Mouse (Mus musculus): ENCODE measurements around the gene Rgs14.
A peak's percentile ranks its signal among the peaks of the same experiment; 100 is the strongest.

The Rgs14 gene

GRCm38 (mm10) chr13:55328641-55329040 lies 40.9 kb upstream of the Rgs14 start:
- H3K4me3 ChIP-seq (replicated peaks; ENCODE audit: low read length) = peak overlapping the region; percentile 89

GRCm38 (mm10) chr13:55329109-55329682 lies 40.3 kb upstream of the Rgs14 start:
- TF ChIP-seq POU5F1 (IDR thresholded peaks at IDR 0.05; ENCODE audit: borderline replicate concordance, low read length) (no peak), CTCF (conservative IDR thresholded peaks at IDR 0.05; ENCODE audit: low read length) (no peak), NANOG (IDR thresholded peaks at IDR 0.05; ENCODE audit: borderline replicate concordance, low read length) (no peak)

More at GRCm38 (mm10) chr13:55328641-55329040, 40.9 kb upstream of the Rgs14 start:
- TF ChIP-seq POU5F1 (IDR thresholded peaks at IDR 0.05; ENCODE audit: borderline replicate concordance, low read length) = no peak
- TF ChIP-seq NANOG (IDR thresholded peaks at IDR 0.05; ENCODE audit: borderline replicate concordance, low read length) = no peak
- TF ChIP-seq CTCF (conservative IDR thresholded peaks at IDR 0.05; ENCODE audit: low read length) = no peak
- Histone ChIP-seq H3K27me3 (ENCODE audit: insufficient read depth, low read length) (no peaks in the 10 kb centered on the region), H3K36me3 (ENCODE audit: insufficient read depth, low read length) (peaks cover 40% of the 10 kb centered on the region), H3K9me3 (ENCODE audit: low read length) (no peaks in the 10 kb centered on the region), H3K4me1 (replicated peaks; ENCODE audit: low read depth, low read length) (peaks cover 85% of the 10 kb centered on the region)

GRCm38 (mm10) chr13:55329683-55330566 lies 39.6 kb upstream of the Rgs14 start, which contains the start of gene Mxd3:
Mxd3 (minus strand) TSS chr13:55329823.
- Histone ChIP-seq H3K4me1 (replicated peaks; ENCODE audit: low read depth, low read length) (peaks cover 85% of the 10 kb centered on the region), H3K27me3 (ENCODE audit: insufficient read depth, low read length) (no peaks in the 10 kb centered on the region), H3K9me3 (ENCODE audit: low read length) (no peaks in the 10 kb centered on the region), H3K4me3 (replicated peaks; ENCODE audit: low read length) (peak within 1 kb of the TSS; percentile 89), H3K36me3 (ENCODE audit: insufficient read depth, low read length) (peaks cover 29% of the 10 kb centered on the region)
- TF ChIP-seq NANOG (IDR thresholded peaks at IDR 0.05; ENCODE audit: borderline replicate concordance, low read length) (no peak), POU5F1 (IDR thresholded peaks at IDR 0.05; ENCODE audit: borderline replicate concordance, low read length) (no peak), CTCF (conservative IDR thresholded peaks at IDR 0.05; ENCODE audit: low read length) (peak; percentile 50; the same call in 1 of the 2 replicates)

More at GRCm38 (mm10) chr13:55329109-55329682, 40.3 kb upstream of the Rgs14 start:
- peaks cover 85% of the 10 kb centered on the region for H3K4me1 ChIP-seq (replicated peaks; ENCODE audit: low read depth, low read length)
- H3K27me3 ChIP-seq (ENCODE audit: insufficient read depth, low read length) = no peaks in the 10 kb centered on the region
- H3K36me3 ChIP-seq (ENCODE audit: insufficient read depth, low read length) = peaks cover 35% of the 10 kb centered on the region
- no peaks in the 10 kb centered on the region for H3K9me3 ChIP-seq (ENCODE audit: low read length)
- H3K4me3 ChIP-seq (replicated peaks; ENCODE audit: low read length) = peak overlapping the region; percentile 89

GRCm38 (mm10) chr13:55330567-55331400 lies 38.7 kb upstream of the Rgs14 start:
- peaks cover 21% of the 10 kb centered on the region for H3K36me3 ChIP-seq (ENCODE audit: insufficient read depth, low read length)
- no peaks in the 10 kb centered on the region for H3K27me3 ChIP-seq (ENCODE audit: insufficient read depth, low read length)
- H3K4me1 ChIP-seq (replicated peaks; ENCODE audit: low read depth, low read length) = peaks cover 86% of the 10 kb centered on the region
- H3K4me3 ChIP-seq (replicated peaks; ENCODE audit: low read length) = peak overlapping the region; percentile 89
- no peaks in the 10 kb centered on the region for H3K9me3 ChIP-seq (ENCODE audit: low read length)
- TF ChIP-seq POU5F1 (IDR thresholded peaks at IDR 0.05; ENCODE audit: borderline replicate concordance, low read length) (no peak), CTCF (conservative IDR thresholded peaks at IDR 0.05; ENCODE audit: low read length) (no peak; the same call in 1 of the 2 replicates), NANOG (IDR thresholded peaks at IDR 0.05; ENCODE audit: borderline replicate concordance, low read length) (no peak)

- H3K9me3 ChIP-seq (ENCODE audit: low read length) = no peaks in the 10 kb centered on the region
- H3K4me3 ChIP-seq (replicated peaks; ENCODE audit: low read length) = no peak overlapping the region
- peaks cover 10% of the 10 kb centered on the region for H3K36me3 ChIP-seq (ENCODE audit: insufficient read depth, low read length)
- TF ChIP-seq POU5F1 (IDR thresholded peaks at IDR 0.05; ENCODE audit: borderline replicate concordance, low read length) = no peak
- TF ChIP-seq CTCF (conservative IDR thresholded peaks at IDR 0.05; ENCODE audit: low read length) = no peak
- TF ChIP-seq NANOG (IDR thresholded peaks at IDR 0.05; ENCODE audit: borderline replicate concordance, low read length) = no peak
- no peaks in the 10 kb centered on the region for H3K27me3 ChIP-seq (ENCODE audit: insufficient read depth, low read length)
- H3K4me1 ChIP-seq (replicated peaks; ENCODE audit: low read depth, low read length) = peaks cover 86% of the 10 kb centered on the region
These were observed 37.2 kb upstream of the Rgs14 start for GRCm38 (mm10) chr13:55332331-55332730.

- peaks cover 96% of the 10 kb centered on the region for H3K4me1 ChIP-seq (replicated peaks; ENCODE audit: low read depth, low read length)
- no peaks in the 10 kb centered on the region for H3K36me3 ChIP-seq (ENCODE audit: insufficient read depth, low read length)
- no peaks in the 10 kb centered on the region for H3K9me3 ChIP-seq (ENCODE audit: low read length)
- H3K27me3 ChIP-seq (ENCODE audit: insufficient read depth, low read length) = no peaks in the 10 kb centered on the region
- peak overlapping the region; percentile 74; the same call in 1 of the 2 replicates for H3K4me3 ChIP-seq (replicated peaks; ENCODE audit: low read length)
- TF ChIP-seq CTCF (conservative IDR thresholded peaks at IDR 0.05; ENCODE audit: low read length) (no peak), NANOG (IDR thresholded peaks at IDR 0.05; ENCODE audit: borderline replicate concordance, low read length) (no peak), POU5F1 (IDR thresholded peaks at IDR 0.05; ENCODE audit: borderline replicate concordance, low read length) (no peak)
These were observed 33.8 kb upstream of the Rgs14 start for GRCm38 (mm10) chr13:55335701-55336100.

- peak overlapping the region; percentile 74 for H3K4me3 ChIP-seq (replicated peaks; ENCODE audit: low read length)
- no peaks in the 10 kb centered on the region for H3K27me3 ChIP-seq (ENCODE audit: insufficient read depth, low read length)
- H3K4me1 ChIP-seq (replicated peaks; ENCODE audit: low read depth, low read length) = peaks cover 95% of the 10 kb centered on the region
- no peaks in the 10 kb centered on the region for H3K36me3 ChIP-seq (ENCODE audit: insufficient read depth, low read length)
- TF ChIP-seq CTCF (conservative IDR thresholded peaks at IDR 0.05; ENCODE audit: low read length) (no peak), NANOG (IDR thresholded peaks at IDR 0.05; ENCODE audit: borderline replicate concordance, low read length) (no peak), POU5F1 (IDR thresholded peaks at IDR 0.05; ENCODE audit: borderline replicate concordance, low read length) (no peak)
- no peaks in the 10 kb centered on the region for H3K9me3 ChIP-seq (ENCODE audit: low read length)
These were observed 32.1 kb upstream of the Rgs14 start for GRCm38 (mm10) chr13:55337341-55337975.
